9 mouse cellular contexts compared by ENCODE assay signal in the genomic region with DNA sequence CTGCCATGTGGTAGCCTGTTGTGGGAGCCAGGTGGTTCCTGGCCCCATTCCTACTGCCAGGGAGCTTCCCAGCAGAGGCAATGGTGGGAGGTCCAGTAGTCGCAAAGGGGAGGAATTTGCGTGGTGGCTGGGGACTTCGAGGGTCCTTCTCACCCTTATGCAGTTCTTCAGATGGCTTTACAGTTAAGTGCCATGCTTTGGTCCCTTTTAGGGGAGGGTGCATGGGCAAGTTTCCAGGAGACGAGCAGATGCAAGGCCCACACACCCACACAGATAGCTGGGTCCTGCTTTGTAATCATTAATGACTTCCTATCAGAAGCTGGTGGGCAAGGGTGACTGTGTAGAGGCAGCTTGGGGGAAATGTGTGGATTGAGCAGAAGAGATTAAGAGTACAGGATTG. TPM values are rescaled to one million over a fixed set of nuclear protein-coding genes. Genes with fewer than 3 reads are reported as not detected.
A peak's percentile ranks its signal among the peaks of the same experiment; 100 is the strongest.
DNase-seq lines count a peak whose midpoint lies in the region; ATAC-seq lines count a peak whose summit lies in the region.
"Had no signal": no experiment of that assay in that cellular context is flagged by ENCODE, and none has a peak within 500 bp of the region (broad histone marks: within the 10 kb centered on the region; RNA-seq: fewer than 3 reads in every experiment).

No protein-coding gene starts in this region.

- H3K27me3 ChIP-seq in liver, embryonic 13.5 days, result peaks cover 45% of the 10 kb centered on the region
- no peaks in the 10 kb centered on the region for H3K27me3 ChIP-seq in embryonic facial prominence, embryonic 15.5 days
- no peaks in the 10 kb centered on the region for H3K27me3 ChIP-seq in limb, embryonic 13.5 days

- no peak for ATAC-seq in liver, embryonic 13.5 days (ENCODE audit: low read depth)
- no peak for ATAC-seq in embryonic facial prominence, embryonic 15.5 days (ENCODE audit: insufficient number of reproducible peaks, low FRiP score, low TSS enrichment, low read depth)
- no peak for ATAC-seq in limb, embryonic 13.5 days (ENCODE audit: low FRiP score, low read depth)

- H3K9ac ChIP-seq in liver, embryonic 13.5 days, result 0 out of 2 replicates have a peak overlapping the region, but pooled peaks have one; percentile 75
- H3K9ac ChIP-seq in embryonic facial prominence, embryonic 15.5 days, result no peak overlapping the region
- H3K9ac ChIP-seq in limb, embryonic 13.5 days, result peak overlapping the region; percentile 97; the same call in 1 of the 2 replicates

- peaks cover 31% of the 10 kb centered on the region for H3K36me3 ChIP-seq in liver, embryonic 13.5 days
- peaks cover 34% of the 10 kb centered on the region for H3K36me3 ChIP-seq in embryonic facial prominence, embryonic 15.5 days
- H3K36me3 ChIP-seq in limb, embryonic 13.5 days, result peaks cover 43% of the 10 kb centered on the region

- no peaks in the 10 kb centered on the region for H3K9me3 ChIP-seq in liver, embryonic 13.5 days (replicated peaks)
- no peaks in the 10 kb centered on the region for H3K9me3 ChIP-seq in embryonic facial prominence, embryonic 15.5 days (replicated peaks)
- no peaks in the 10 kb centered on the region for H3K9me3 ChIP-seq in limb, embryonic 13.5 days

- peak; percentile 26 to 45 for DNase-seq in cerebellum, postnatal 14 days
- no peak for DNase-seq in cerebellum, postnatal 25 days
- no peak for DNase-seq in liver, embryonic 13.5 days
- DNase-seq in liver, result no peak
- no peak for DNase-seq in spleen, postnatal 14 days (ENCODE audit: low spot score in 2 of 2)
- no peak for DNase-seq in right cerebral cortex, postnatal 36 days (ENCODE audit: low spot score in 2 of 2)
- DNase-seq: heart, postnatal 36 days had no signal

- H3K4me1 ChIP-seq in liver, embryonic 13.5 days (replicated peaks), result peaks cover 31% of the 10 kb centered on the region
- H3K4me1 ChIP-seq in embryonic facial prominence, embryonic 15.5 days, result peaks cover 41% of the 10 kb centered on the region
- H3K4me1 ChIP-seq in limb, embryonic 13.5 days, result peaks cover 30% of the 10 kb centered on the region

- peak overlapping the region; percentile 89 for H3K4me2 ChIP-seq in liver, embryonic 13.5 days
- H3K4me2 ChIP-seq in embryonic facial prominence, embryonic 15.5 days (replicated peaks), result peak overlapping the region; percentile 75; the same call in 1 of the 2 replicates
- peak overlapping the region; percentile 72 for H3K4me2 ChIP-seq in limb, embryonic 13.5 days (replicated peaks)

- H3K27ac ChIP-seq in liver, embryonic 13.5 days, result no peak overlapping the region
- H3K27ac ChIP-seq in embryonic facial prominence, embryonic 15.5 days (replicated peaks), result peak overlapping the region; percentile 90
- H3K27ac ChIP-seq in limb, embryonic 13.5 days, result peak overlapping the region; percentile 91; the same call in 1 of the 2 replicates

- no peak overlapping the region for H3K4me3 ChIP-seq in liver, embryonic 13.5 days (replicated peaks)
- no peak overlapping the region for H3K4me3 ChIP-seq in embryonic facial prominence, embryonic 15.5 days (replicated peaks)
- peak overlapping the region; percentile 91 for H3K4me3 ChIP-seq in limb, embryonic 13.5 days

- 31% methylated on average over 4 of the region's 4 CpGs for WGBS in liver, embryonic 13.5 days (ENCODE audit: insufficient replicate concordance)
- 34% methylated on average over 4 of the region's 4 CpGs for WGBS in embryonic facial prominence, embryonic 15.5 days
- 24% methylated on average over 4 of the region's 4 CpGs for WGBS in limb, embryonic 13.5 days

RNA-seq across cellular contexts. Expression of a gene that starts 1.1 kb away (rescaled TPM):
- polyA plus RNA-seq in liver, embryonic 13.5 days (2015; fragmentation: Nextera tagmentation; extraction: Ambion mirVana), result 0.43 and 0.59 TPM in 2 replicates
- 7.6 and 8.4 TPM in 2 replicates for polyA plus RNA-seq in embryonic facial prominence, embryonic 15.5 days (2015; fragmentation: Nextera tagmentation; extraction: Ambion mirVana)
- 6.2 and 6.4 TPM in 2 replicates for polyA plus RNA-seq in limb, embryonic 13.5 days (2015; fragmentation: Nextera tagmentation; extraction: Ambion mirVana)

RNA-seq across cellular contexts. Expression of a gene that starts 8.9 kb away (rescaled TPM):
- 31.3 and 32.3 TPM in 2 replicates for polyA plus RNA-seq in liver, embryonic 13.5 days (2015; fragmentation: Nextera tagmentation; extraction: Ambion mirVana)
- polyA plus RNA-seq in embryonic facial prominence, embryonic 15.5 days (2015; fragmentation: Nextera tagmentation; extraction: Ambion mirVana), result 65.6 and 65.9 TPM in 2 replicates
- 65.2 and 66.7 TPM in 2 replicates for polyA plus RNA-seq in limb, embryonic 13.5 days (2015; fragmentation: Nextera tagmentation; extraction: Ambion mirVana)

Comparison
In these comparisons a context has a peak if more than half of its experiments do, and no peak if none do; other contexts are left out.
1. DNase-seq: peak in cerebellum, postnatal 14 days (2 of 2); none in cerebellum, postnatal 25 days (0 of 2), liver, embryonic 13.5 days (single experiment), liver (single experiment), spleen, postnatal 14 days (0 of 2) and right cerebral cortex, postnatal 36 days (0 of 2).
2. Peak in every context shown above with its lines, with median percentiles within 50 percentile points of each other: H3K4me2 ChIP-seq.